Mouse (Mus musculus): ENCODE measurements around the gene Mindy3.

The Mindy3 gene

GRCm38 (mm10) chr2:12368016-12368415 is 51.3 kb downstream of the Mindy3 start:
- no peak for DNase-seq

- no peak for DNase-seq
Measured at GRCm38 (mm10) chr2:12361310-12361709, 58.0 kb downstream of the Mindy3 start.

- DNase-seq: no peak
Measured at GRCm38 (mm10) chr2:12354837-12355236, 64.4 kb downstream of the Mindy3 start.

GRCm38 (mm10) chr2:12348914-12349313 is 70.4 kb downstream of the Mindy3 start:
- DNase-seq: no peak

- DNase-seq: no peak
Measured at GRCm38 (mm10) chr2:12331962-12332361, 87.3 kb downstream of the Mindy3 start.

- DNase-seq: no peak
Measured at GRCm38 (mm10) chr2:12329620-12330019, 89.7 kb downstream of the Mindy3 start.

GRCm38 (mm10) chr2:12329068-12329407 is 90.2 kb downstream of the Mindy3 start:
- no peak for DNase-seq

- no peak for DNase-seq
Measured at GRCm38 (mm10) chr2:12328355-12329067, 90.8 kb downstream of the Mindy3 start.

GRCm38 (mm10) chr2:12327691-12328354 is 91.4 kb downstream of the Mindy3 start:
- DNase-seq: no peak

GRCm38 (mm10) chr2:12327216-12327615 is 92.1 kb downstream of the Mindy3 start:
- DNase-seq: no peak

GRCm38 (mm10) chr2:12325868-12326267 is 93.4 kb downstream of the Mindy3 start:
- no peak for DNase-seq

- DNase-seq: peak; percentile 24
Measured at GRCm38 (mm10) chr2:12325417-12325816, 93.9 kb downstream of the Mindy3 start.

- no peak for DNase-seq
Measured at GRCm38 (mm10) chr2:12320914-12321313, 98.4 kb downstream of the Mindy3 start.

- no peak for DNase-seq
Measured at GRCm38 (mm10) chr2:12318715-12319114, 100.6 kb downstream of the Mindy3 start.

- DNase-seq: no peak
Measured at GRCm38 (mm10) chr2:12318036-12318435, 101.2 kb downstream of the Mindy3 start.

GRCm38 (mm10) chr2:12317343-12317742 is 101.9 kb downstream of the Mindy3 start:
- DNase-seq: no peak

GRCm38 (mm10) chr2:12316361-12316760 is 102.9 kb downstream of the Mindy3 start:
- no peak for DNase-seq

- DNase-seq: no peak
Measured at GRCm38 (mm10) chr2:12314028-12314427, 105.2 kb downstream of the Mindy3 start.

GRCm38 (mm10) chr2:12308466-12308865 is 110.8 kb downstream of the Mindy3 start:
- DNase-seq: no peak

GRCm38 (mm10) chr2:12307311-12307710 is 112.0 kb downstream of the Mindy3 start:
- DNase-seq: no peak

GRCm38 (mm10) chr2:12305064-12305650 is 114.1 kb downstream of the Mindy3 start:
- no peak for DNase-seq

GRCm38 (mm10) chr2:12301431-12302170 is 117.7 kb downstream of the Mindy3 start, which contains the start of gene Itga8:
Gene Itga8, minus strand, starts transcription at chr2:12301922.
- DNase-seq: peak; percentile 80

GRCm38 (mm10) chr2:12300449-12301228 is 118.6 kb downstream of the Mindy3 start:
- DNase-seq: no peak

Data from right cerebral cortex, adult 18-20 months (tissue).